Mouse (Mus musculus): ENCODE results near the gene Gm5965. TPM values are rescaled to one million over a fixed set of nuclear protein-coding genes. Genes with fewer than 3 reads are reported as not detected.

Gene Gm5965
- polyA plus RNA-seq, 1 experiment = not detected

DNA sequence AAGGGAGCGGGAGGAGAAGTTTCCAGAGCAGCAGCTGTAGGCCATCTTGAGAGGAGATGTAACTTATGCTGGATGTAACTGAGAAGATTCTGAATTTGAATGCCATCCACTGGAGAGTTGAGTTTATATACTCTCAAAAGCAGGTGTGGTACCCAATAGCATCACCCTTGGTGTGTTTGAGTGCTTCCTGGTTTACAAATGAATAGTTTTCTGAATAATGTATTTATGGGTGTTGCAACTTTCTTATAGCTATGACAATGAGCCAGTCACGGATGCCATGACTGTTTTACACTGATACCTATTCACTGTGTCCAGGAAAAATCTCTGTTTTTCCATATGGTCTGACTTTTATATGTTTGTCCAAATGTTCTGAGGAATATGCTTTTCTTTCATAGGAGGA lies 3.6 kb upstream of the Gm5965 start, which contains the start of gene 2310057N15Rik:
Gene 2310057N15Rik (minus strand): TSS at position 101 of the 400 bp plus-strand sequence.
- H3K4me1 ChIP-seq (ENCODE audit: control insufficient read depth, insufficient read depth, low read length) = no peaks in the 10 kb centered on the region
- H3K9ac ChIP-seq (ENCODE audit: low read depth, poor library complexity, severe bottlenecking) = no peak within 1 kb of the TSS
- H3K27me3 ChIP-seq (ENCODE audit: control insufficient read depth, insufficient read depth, low read length, poor library complexity, severe bottlenecking) = no peaks in the 10 kb centered on the region
- no peak within 1 kb of the TSS for H3K27ac ChIP-seq (ENCODE audit: insufficient read depth, low read length)
- no peaks in the 10 kb centered on the region for H3K36me3 ChIP-seq (ENCODE audit: control insufficient read depth, insufficient read depth, low read length, poor library complexity, severe bottlenecking)
- H3K9me3 ChIP-seq (replicated peaks; ENCODE audit: control insufficient read depth, insufficient read depth, low read length, poor library complexity, severe bottlenecking) = no peaks in the 10 kb centered on the region
- no peak within 1 kb of the TSS for H3K4me3 ChIP-seq (ENCODE audit: low read depth, low read length)
- TF ChIP-seq POLR2A (IDR thresholded peaks at IDR 0.05; ENCODE audit: insufficient read depth, low read length) = no peak
- no peak for TF ChIP-seq CTCF (IDR thresholded peaks at IDR 0.05; ENCODE audit: low read depth, low read length)
- TF ChIP-seq EP300 (IDR thresholded peaks at IDR 0.05; ENCODE audit: insufficient read depth, low read depth, low read length) = no peak

DNA sequence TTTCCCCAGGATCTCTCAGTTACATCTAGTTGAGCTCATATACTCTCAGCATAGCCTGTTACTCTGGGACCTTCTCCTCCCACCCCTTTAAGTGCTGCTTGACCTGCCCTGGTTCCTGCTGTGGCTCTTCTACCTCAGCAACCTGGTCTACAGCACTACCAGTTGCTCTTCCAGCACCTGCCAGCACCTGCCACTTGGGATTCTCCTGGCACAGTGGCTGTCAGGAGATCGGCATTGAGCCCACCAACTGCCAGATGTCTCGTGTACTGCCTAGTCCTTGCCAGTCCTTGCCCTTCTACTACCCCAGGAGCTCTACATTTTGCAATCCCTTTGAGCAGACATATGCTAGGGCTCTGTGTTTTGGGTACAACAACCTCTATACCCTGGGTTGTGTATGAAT lies 9.1 kb downstream of the Gm5965 start:
- TF ChIP-seq POLR2A (IDR thresholded peaks at IDR 0.05; ENCODE audit: insufficient read depth, low read length) (no peak), EP300 (IDR thresholded peaks at IDR 0.05; ENCODE audit: insufficient read depth, low read depth, low read length) (no peak), CTCF (IDR thresholded peaks at IDR 0.05; ENCODE audit: low read depth, low read length) (no peak)
- no peaks in the 10 kb centered on the region for H3K4me1 ChIP-seq (ENCODE audit: control insufficient read depth, insufficient read depth, low read length)
- H3K27ac ChIP-seq (ENCODE audit: insufficient read depth, low read length) = no peak overlapping the region
- H3K9ac ChIP-seq (ENCODE audit: low read depth, poor library complexity, severe bottlenecking) = no peak overlapping the region
- H3K9me3 ChIP-seq (replicated peaks; ENCODE audit: control insufficient read depth, insufficient read depth, low read length, poor library complexity, severe bottlenecking) = no peaks in the 10 kb centered on the region; the same call in 1 of the 2 replicates
- no peaks in the 10 kb centered on the region for H3K36me3 ChIP-seq (ENCODE audit: control insufficient read depth, insufficient read depth, low read length, poor library complexity, severe bottlenecking)
- H3K4me3 ChIP-seq (ENCODE audit: low read depth, low read length) = no peak overlapping the region
- H3K27me3 ChIP-seq (ENCODE audit: control insufficient read depth, insufficient read depth, low read length, poor library complexity, severe bottlenecking) = no peaks in the 10 kb centered on the region

DNA sequence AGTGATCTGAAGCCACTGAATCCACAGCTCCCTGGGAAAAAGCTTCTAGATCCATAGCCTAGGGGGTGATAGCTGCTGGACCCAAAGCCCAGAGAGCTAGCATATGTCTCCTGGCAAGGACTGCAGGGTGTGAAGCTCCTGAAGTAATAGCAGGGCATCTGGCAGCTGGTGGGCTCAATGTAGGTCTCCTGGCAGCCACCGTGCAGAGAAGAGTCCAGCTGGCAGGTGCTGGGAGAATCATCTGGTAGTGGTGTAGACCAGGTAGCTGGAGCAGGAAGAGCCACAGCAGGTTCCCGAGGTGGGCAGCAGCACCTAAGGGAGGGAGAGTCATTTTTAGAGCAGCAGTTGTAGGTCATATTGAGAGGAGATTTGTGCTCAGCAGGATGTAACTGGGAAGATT lies 34.1 kb downstream of the Gm5965 start, which contains the start of gene Gm20741:
Gene Gm20741 (minus strand): TSS at position 394 of the 400 bp plus-strand sequence.
- Histone ChIP-seq H3K4me3 (ENCODE audit: low read depth, low read length) (no peak within 1 kb of the TSS), H3K9ac (ENCODE audit: low read depth, poor library complexity, severe bottlenecking) (no peak within 1 kb of the TSS), H3K27me3 (ENCODE audit: control insufficient read depth, insufficient read depth, low read length, poor library complexity, severe bottlenecking) (no peaks in the 10 kb centered on the region), H3K27ac (ENCODE audit: insufficient read depth, low read length) (no peak within 1 kb of the TSS), H3K9me3 (replicated peaks; ENCODE audit: control insufficient read depth, insufficient read depth, low read length, poor library complexity, severe bottlenecking) (peaks cover 2% of the 10 kb centered on the region; the same call in 1 of the 2 replicates), H3K4me1 (ENCODE audit: control insufficient read depth, insufficient read depth, low read length) (no peaks in the 10 kb centered on the region), H3K36me3 (ENCODE audit: control insufficient read depth, insufficient read depth, low read length, poor library complexity, severe bottlenecking) (no peaks in the 10 kb centered on the region)
- TF ChIP-seq POLR2A (IDR thresholded peaks at IDR 0.05; ENCODE audit: insufficient read depth, low read length) (no peak), CTCF (IDR thresholded peaks at IDR 0.05; ENCODE audit: low read depth, low read length) (no peak), EP300 (IDR thresholded peaks at IDR 0.05; ENCODE audit: insufficient read depth, low read depth, low read length) (no peak)

DNA sequence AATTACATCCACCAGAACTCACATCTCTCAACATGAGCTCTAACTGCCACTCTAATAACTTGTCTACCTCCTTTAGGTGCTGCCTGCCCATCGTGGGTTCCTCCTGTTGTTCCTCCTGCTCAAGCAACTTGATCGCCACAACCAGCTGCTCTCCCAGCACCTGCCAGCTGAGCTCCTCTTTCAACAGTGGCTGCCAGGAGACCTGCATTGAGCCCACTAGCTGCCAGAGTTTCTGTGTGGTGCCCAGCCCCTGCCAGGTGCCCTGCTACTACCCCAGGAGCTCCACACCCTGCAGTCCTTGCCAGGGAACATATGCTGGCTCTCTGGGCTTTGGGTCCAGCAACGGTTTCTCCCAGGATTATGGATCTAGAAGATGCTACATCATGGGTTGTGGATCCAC lies 42.4 kb downstream of the Gm5965 start, which contains the start of gene Krtap15:
Gene Krtap15 (plus strand): TSS at position 150 of the 400 bp plus-strand sequence.
- Histone ChIP-seq H3K27ac (ENCODE audit: insufficient read depth, low read length) (no peak within 1 kb of the TSS), H3K9ac (ENCODE audit: low read depth, poor library complexity, severe bottlenecking) (no peak within 1 kb of the TSS), H3K4me1 (ENCODE audit: control insufficient read depth, insufficient read depth, low read length) (peaks cover 1% of the 10 kb centered on the region), H3K4me3 (ENCODE audit: low read depth, low read length) (no peak within 1 kb of the TSS), H3K36me3 (ENCODE audit: control insufficient read depth, insufficient read depth, low read length, poor library complexity, severe bottlenecking) (no peaks in the 10 kb centered on the region), H3K27me3 (ENCODE audit: control insufficient read depth, insufficient read depth, low read length, poor library complexity, severe bottlenecking) (no peaks in the 10 kb centered on the region), H3K9me3 (replicated peaks; ENCODE audit: control insufficient read depth, insufficient read depth, low read length, poor library complexity, severe bottlenecking) (no peaks in the 10 kb centered on the region)
- TF ChIP-seq POLR2A (IDR thresholded peaks at IDR 0.05; ENCODE audit: insufficient read depth, low read length) (no peak), CTCF (IDR thresholded peaks at IDR 0.05; ENCODE audit: low read depth, low read length) (no peak), EP300 (IDR thresholded peaks at IDR 0.05; ENCODE audit: insufficient read depth, low read depth, low read length) (no peak)

DNA sequence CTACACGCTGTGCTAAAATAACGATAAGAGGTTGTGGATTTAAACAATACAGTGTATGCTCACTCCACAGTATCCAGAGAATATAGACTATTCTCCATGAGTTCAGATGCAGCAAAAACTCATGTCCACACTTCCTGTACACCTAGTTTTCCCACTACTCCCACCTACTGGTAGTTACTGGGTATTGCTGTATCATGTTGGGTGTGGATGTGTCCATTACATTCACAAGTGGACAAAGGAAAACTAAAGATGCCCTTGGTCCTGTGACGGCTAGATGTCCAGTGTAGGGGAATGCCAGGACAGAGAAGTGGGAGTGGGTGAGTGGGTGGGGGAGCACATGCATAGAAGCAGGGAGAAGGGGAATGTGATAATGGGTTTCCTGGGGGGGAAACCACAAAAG lies 46.0 kb downstream of the Gm5965 start:
- no peak overlapping the region for H3K4me3 ChIP-seq (ENCODE audit: low read depth, low read length)
- TF ChIP-seq EP300 (IDR thresholded peaks at IDR 0.05; ENCODE audit: insufficient read depth, low read depth, low read length) (no peak), CTCF (IDR thresholded peaks at IDR 0.05; ENCODE audit: low read depth, low read length) (no peak), POLR2A (IDR thresholded peaks at IDR 0.05; ENCODE audit: insufficient read depth, low read length) (no peak)
- H3K9me3 ChIP-seq (replicated peaks; ENCODE audit: control insufficient read depth, insufficient read depth, low read length, poor library complexity, severe bottlenecking) = no peaks in the 10 kb centered on the region
- H3K36me3 ChIP-seq (ENCODE audit: control insufficient read depth, insufficient read depth, low read length, poor library complexity, severe bottlenecking) = no peaks in the 10 kb centered on the region
- no peaks in the 10 kb centered on the region for H3K27me3 ChIP-seq (ENCODE audit: control insufficient read depth, insufficient read depth, low read length, poor library complexity, severe bottlenecking)
- H3K9ac ChIP-seq (ENCODE audit: low read depth, poor library complexity, severe bottlenecking) = no peak overlapping the region
- H3K27ac ChIP-seq (ENCODE audit: insufficient read depth, low read length) = no peak overlapping the region
- peaks cover 1% of the 10 kb centered on the region for H3K4me1 ChIP-seq (ENCODE audit: control insufficient read depth, insufficient read depth, low read length)

DNA sequence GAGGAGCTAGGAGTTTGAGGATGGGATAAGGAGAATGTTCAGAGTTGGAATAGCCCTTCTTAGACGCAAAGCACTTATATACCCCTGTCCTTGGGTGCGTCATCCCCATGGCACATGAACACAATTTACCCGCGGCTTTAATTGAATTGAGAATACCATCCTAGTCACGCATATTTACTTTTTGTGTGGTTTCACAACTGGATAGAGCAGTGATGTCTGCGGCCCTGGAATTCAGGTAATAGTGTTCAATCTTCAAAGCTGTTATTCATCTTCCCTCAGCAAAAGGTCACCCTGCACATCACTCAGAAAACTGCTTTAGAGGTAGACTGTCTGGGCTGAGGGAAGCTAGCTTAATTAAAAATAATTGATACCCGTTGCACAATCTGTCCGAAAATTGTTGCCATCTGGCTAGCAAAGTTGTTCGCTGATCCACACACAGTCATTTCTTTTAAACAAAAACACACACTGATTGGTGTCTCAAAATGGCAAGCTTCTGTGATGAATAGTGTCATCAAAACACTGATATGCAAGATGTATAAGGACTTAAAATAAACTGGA lies 48.5 kb downstream of the Gm5965 start, which contains the start of gene Krtap14:
Gene Krtap14 (minus strand): TSS at position 51 of the 558 bp plus-strand sequence.
- H3K27ac ChIP-seq (ENCODE audit: insufficient read depth, low read length) = no peak within 1 kb of the TSS
- H3K4me3 ChIP-seq (ENCODE audit: low read depth, low read length) = no peak within 1 kb of the TSS
- no peak within 1 kb of the TSS for H3K9ac ChIP-seq (ENCODE audit: low read depth, poor library complexity, severe bottlenecking)
- no peak for TF ChIP-seq EP300 (IDR thresholded peaks at IDR 0.05; ENCODE audit: insufficient read depth, low read depth, low read length)
- no peak for TF ChIP-seq POLR2A (IDR thresholded peaks at IDR 0.05; ENCODE audit: insufficient read depth, low read length)
- no peak for TF ChIP-seq CTCF (IDR thresholded peaks at IDR 0.05; ENCODE audit: low read depth, low read length)
- H3K4me1 ChIP-seq (ENCODE audit: control insufficient read depth, insufficient read depth, low read length) = peaks cover 1% of the 10 kb centered on the region
- no peaks in the 10 kb centered on the region for H3K27me3 ChIP-seq (ENCODE audit: control insufficient read depth, insufficient read depth, low read length, poor library complexity, severe bottlenecking)
- no peaks in the 10 kb centered on the region for H3K9me3 ChIP-seq (replicated peaks; ENCODE audit: control insufficient read depth, insufficient read depth, low read length, poor library complexity, severe bottlenecking)
- no peaks in the 10 kb centered on the region for H3K36me3 ChIP-seq (ENCODE audit: control insufficient read depth, insufficient read depth, low read length, poor library complexity, severe bottlenecking)
